Comparison of ENCODE assay signal across 29 mouse cellular contexts in the genomic region with DNA sequence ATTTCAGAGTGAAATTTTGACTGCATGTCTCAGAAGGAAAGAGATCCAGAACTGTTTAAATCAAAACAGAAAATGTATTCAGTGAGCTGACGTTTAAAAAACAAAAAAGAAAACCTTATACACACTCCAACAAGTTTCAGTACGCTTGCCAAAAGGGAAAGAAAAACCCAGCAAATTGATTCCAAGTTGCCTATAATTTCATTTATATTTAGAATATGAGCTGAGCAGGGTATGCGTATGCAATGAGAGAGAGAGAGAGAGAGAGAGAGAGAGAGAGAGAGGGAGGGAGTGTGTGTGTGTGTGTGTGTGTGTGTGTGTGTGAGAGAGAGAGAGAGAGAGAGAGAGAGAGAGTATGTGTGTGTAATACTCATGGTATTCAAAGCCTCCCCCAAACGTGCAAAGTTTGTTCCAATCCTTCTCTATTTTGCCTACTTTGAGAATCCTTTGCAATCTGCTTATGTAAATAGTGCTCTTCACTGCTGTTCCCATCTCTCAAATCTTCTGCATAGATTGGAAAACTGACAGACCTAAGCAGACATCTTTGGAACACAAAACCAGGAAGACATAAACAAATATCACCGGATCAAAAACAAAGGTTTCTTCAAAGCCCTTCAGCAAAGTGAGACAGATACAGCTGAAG.
A peak's percentile ranks its signal among the peaks of the same experiment; 100 is the strongest.
DNase-seq lines count a peak whose midpoint lies in the region; ATAC-seq and TF ChIP-seq lines count a peak whose summit lies in the region.
"Had no signal": no experiment of that assay in that cellular context is flagged by ENCODE, and none has a peak within 500 bp of the region (broad histone marks: within the 10 kb centered on the region; RNA-seq: fewer than 3 reads in every experiment).

No protein-coding gene starts in this region.

- intact Hi-C loops in heart, adult 2 months (cut with DNase I) = no loop called here

- no peak for TF ChIP-seq CTCF in layer of hippocampus, adult 2 months (conservative IDR thresholded peaks at IDR 0.05)
- no peak for TF ChIP-seq CTCF in stomach, postnatal 0 days (IDR thresholded peaks at IDR 0.05; ENCODE audit: low read depth)
- no peak for TF ChIP-seq CTCF in heart, adult 2 months (IDR thresholded peaks at IDR 0.05)

- H3K4me3 ChIP-seq in embryonic facial prominence, embryonic 13.5 days = no peak overlapping the region
- H3K4me3 ChIP-seq in embryonic facial prominence, embryonic 10.5 days = no peak overlapping the region
- no peak overlapping the region for H3K4me3 ChIP-seq in layer of hippocampus, adult 2 months
- H3K4me3 ChIP-seq in stomach, embryonic 16.5 days (replicated peaks; ENCODE audit: low read length) = no peak overlapping the region
- H3K4me3 ChIP-seq in stomach, postnatal 0 days (ENCODE audit: low read depth, low read length) = no peak overlapping the region
- no peak overlapping the region for H3K4me3 ChIP-seq in heart, adult 2 months
- H3K4me3 ChIP-seq: embryonic facial prominence, embryonic 12.5 days; gastrocnemius, adult 2 months; heart, embryonic 12.5 days; hindbrain, embryonic 13.5 days; limb, embryonic 12.5 days; liver, embryonic 13.5 days; midbrain, embryonic 15.5 days had no signal

- no peaks in the 10 kb centered on the region for H3K79me2 ChIP-seq in heart, adult 2 months (replicated peaks; ENCODE audit: control insufficient read depth, insufficient read depth, low read length)

- no peaks in the 10 kb centered on the region for H3K9me3 ChIP-seq in embryonic facial prominence, embryonic 13.5 days
- H3K9me3 ChIP-seq in embryonic facial prominence, embryonic 10.5 days = no peaks in the 10 kb centered on the region
- no peaks in the 10 kb centered on the region for H3K9me3 ChIP-seq in stomach, embryonic 16.5 days (replicated peaks; ENCODE audit: control insufficient read depth, low read length)
- no peaks in the 10 kb centered on the region for H3K9me3 ChIP-seq in stomach, postnatal 0 days (ENCODE audit: control insufficient read depth, low read length)
- H3K9me3 ChIP-seq: embryonic facial prominence, embryonic 12.5 days; hindbrain, embryonic 13.5 days; limb, embryonic 12.5 days; liver, embryonic 13.5 days; midbrain, embryonic 15.5 days had no signal

- no peaks in the 10 kb centered on the region for H3K27me3 ChIP-seq in embryonic facial prominence, embryonic 13.5 days
- no peaks in the 10 kb centered on the region for H3K27me3 ChIP-seq in embryonic facial prominence, embryonic 10.5 days (replicated peaks; ENCODE audit: low read depth, poor library complexity, severe bottlenecking)
- H3K27me3 ChIP-seq in stomach, embryonic 16.5 days (ENCODE audit: control insufficient read depth, insufficient read depth, low read length) = no peaks in the 10 kb centered on the region
- H3K27me3 ChIP-seq in stomach, postnatal 0 days (ENCODE audit: control insufficient read depth, insufficient read depth, low read length) = no peaks in the 10 kb centered on the region
- no peaks in the 10 kb centered on the region for H3K27me3 ChIP-seq in heart, adult 2 months (ENCODE audit: control insufficient read depth, insufficient read depth, low read length)
- H3K27me3 ChIP-seq: CH12.LX; embryonic facial prominence, embryonic 12.5 days; heart, embryonic 12.5 days; hindbrain, embryonic 13.5 days; limb, embryonic 12.5 days; liver, embryonic 13.5 days; midbrain, embryonic 15.5 days had no signal

- no peaks in the 10 kb centered on the region for H3K36me3 ChIP-seq in embryonic facial prominence, embryonic 13.5 days
- H3K36me3 ChIP-seq in embryonic facial prominence, embryonic 10.5 days (replicated peaks) = peaks cover 8% of the 10 kb centered on the region; the same call in 1 of the 2 replicates
- H3K36me3 ChIP-seq in stomach, embryonic 16.5 days (ENCODE audit: control insufficient read depth, insufficient read depth, low read length) = no peaks in the 10 kb centered on the region
- H3K36me3 ChIP-seq in stomach, postnatal 0 days (ENCODE audit: control insufficient read depth, insufficient read depth, low read length) = no peaks in the 10 kb centered on the region
- no peaks in the 10 kb centered on the region for H3K36me3 ChIP-seq in heart, adult 2 months (ENCODE audit: control insufficient read depth, insufficient read depth, low read length)
- H3K36me3 ChIP-seq: embryonic facial prominence, embryonic 12.5 days; heart, embryonic 12.5 days; hindbrain, embryonic 13.5 days; limb, embryonic 12.5 days; liver, embryonic 13.5 days; midbrain, embryonic 15.5 days had no signal

- no peak for ATAC-seq in embryonic facial prominence, embryonic 13.5 days (ENCODE audit: insufficient number of reproducible peaks, insufficient read depth, low FRiP score, low TSS enrichment, low read depth)
- ATAC-seq in stomach, embryonic 16.5 days (ENCODE audit: insufficient read depth, low FRiP score) = no peak
- no peak for ATAC-seq in stomach, postnatal 0 days (ENCODE audit: low FRiP score, low TSS enrichment)
- ATAC-seq: activated CD4-positive, CD25-positive, alpha-beta regulatory T cell, adult 4 months; midbrain, embryonic 15.5 days had no signal

- no peak for TF ChIP-seq EP300 in stomach, postnatal 0 days (optimal IDR thresholded peaks at IDR 0.05)
- no peak for TF ChIP-seq EP300 in heart, adult 2 months (IDR thresholded peaks at IDR 0.05; ENCODE audit: insufficient read depth, low read depth, low read length)

- no peak for DNase-seq in embryonic facial prominence, embryonic 10.5 days (ENCODE audit: low spot score)
- DNase-seq in layer of hippocampus, adult 2 months (ENCODE audit: low spot score in 2 of 2) = peak in 1 of 2 experiments; percentile 23
- no peak for DNase-seq in layer of hippocampus, adult 9-10 months (ENCODE audit: low spot score)
- DNase-seq in stomach, postnatal 0 days (ENCODE audit: low spot score) = no peak
- DNase-seq in heart, adult 2 months = no peak
- DNase-seq in layer of hippocampus, adult 9-11 months = no peak
- DNase-seq: adrenal gland, adult 2 months; adrenal gland, postnatal 36 days; cerebellum, adult 11 months; cerebellum, adult 9-10 months; cerebellum, postnatal 36 days; gastrocnemius, adult 2 months; gastrocnemius, postnatal 36 days; heart, adult 18-20 months; heart, postnatal 4 days; kidney, adult 11 months; liver, embryonic 13.5 days; lung, adult 18-20 months; lung, postnatal 14 days; right cerebral cortex, postnatal 4 days had no signal

- H3K4me2 ChIP-seq in embryonic facial prominence, embryonic 13.5 days = no peak overlapping the region
- no peak overlapping the region for H3K4me2 ChIP-seq in stomach, embryonic 16.5 days (ENCODE audit: low read depth, low read length)
- H3K4me2 ChIP-seq in stomach, postnatal 0 days (replicated peaks; ENCODE audit: low read depth) = no peak overlapping the region
- H3K4me2 ChIP-seq: embryonic facial prominence, embryonic 12.5 days; hindbrain, embryonic 13.5 days; limb, embryonic 12.5 days; liver, embryonic 13.5 days; midbrain, embryonic 15.5 days had no signal

- H3K9ac ChIP-seq in embryonic facial prominence, embryonic 13.5 days = no peak overlapping the region
- H3K9ac ChIP-seq in stomach, embryonic 16.5 days (ENCODE audit: low read length) = no peak overlapping the region
- H3K9ac ChIP-seq in stomach, postnatal 0 days (ENCODE audit: low read length) = no peak overlapping the region
- no peak overlapping the region for H3K9ac ChIP-seq in heart, adult 2 months (ENCODE audit: low read depth, low read length)
- H3K9ac ChIP-seq: embryonic facial prominence, embryonic 12.5 days; heart, embryonic 12.5 days; hindbrain, embryonic 13.5 days; limb, embryonic 12.5 days; liver, embryonic 13.5 days; midbrain, embryonic 15.5 days had no signal

- peak overlapping the region; percentile 77 for H3K27ac ChIP-seq in embryonic facial prominence, embryonic 13.5 days
- no peak overlapping the region for H3K27ac ChIP-seq in embryonic facial prominence, embryonic 10.5 days (replicated peaks)
- peak overlapping the region; percentile 73 for H3K27ac ChIP-seq in layer of hippocampus, adult 2 months
- peak overlapping the region; percentile 56; the same call in 1 of the 2 replicates for H3K27ac ChIP-seq in stomach, embryonic 16.5 days (ENCODE audit: low read length)
- no peak overlapping the region for H3K27ac ChIP-seq in stomach, postnatal 0 days (replicated peaks)
- no peak overlapping the region for H3K27ac ChIP-seq in heart, adult 2 months
- H3K27ac ChIP-seq: embryonic facial prominence, embryonic 12.5 days; gastrocnemius, adult 2 months; hindbrain, embryonic 13.5 days; limb, embryonic 12.5 days; liver, embryonic 13.5 days; midbrain, embryonic 15.5 days had no signal

- WGBS in embryonic facial prominence, embryonic 13.5 days = 36% methylated on average over 5 of the region's 5 CpGs
- WGBS in embryonic facial prominence, embryonic 10.5 days = 83% methylated on average over 5 of the region's 5 CpGs
- 51% methylated on average over 5 of the region's 5 CpGs for WGBS in stomach, embryonic 16.5 days
- 37% methylated on average over 5 of the region's 5 CpGs for WGBS in stomach, postnatal 0 days
- 66% methylated on average over 5 of the region's 5 CpGs for WGBS in heart, adult 2 months

- peaks cover 40% of the 10 kb centered on the region for H3K4me1 ChIP-seq in embryonic facial prominence, embryonic 13.5 days
- H3K4me1 ChIP-seq in embryonic facial prominence, embryonic 10.5 days = peaks cover 31% of the 10 kb centered on the region
- H3K4me1 ChIP-seq in stomach, embryonic 16.5 days (ENCODE audit: control insufficient read depth, insufficient read depth, low read length) = no peaks in the 10 kb centered on the region; the same call in 1 of the 2 replicates
- no peaks in the 10 kb centered on the region for H3K4me1 ChIP-seq in stomach, postnatal 0 days (replicated peaks; ENCODE audit: control insufficient read depth, insufficient read depth)
- peaks cover 3% of the 10 kb centered on the region; the same call in 1 of the 2 replicates for H3K4me1 ChIP-seq in heart, adult 2 months (ENCODE audit: control insufficient read depth, insufficient read depth, low read length)
- H3K4me1 ChIP-seq: liver, embryonic 13.5 days had no signal

- TF ChIP-seq POLR2A in heart, adult 2 months (IDR thresholded peaks at IDR 0.05; ENCODE audit: insufficient read depth, low read depth, low read length) = no peak

Comparison
In these comparisons a context has a peak if more than half of its experiments do, and no peak if none do; other contexts are left out.
1. H3K27ac ChIP-seq: peak in embryonic facial prominence, embryonic 13.5 days (single experiment), layer of hippocampus, adult 2 months (single experiment) and stomach, embryonic 16.5 days (single experiment); none in embryonic facial prominence, embryonic 10.5 days (single experiment), stomach, postnatal 0 days (single experiment) and heart, adult 2 months (single experiment).